Mouse (Mus musculus) embryo, embryonic 9.5 days (tissue): ENCODE measurements around the gene Ankmy1.

Experiments used
- DNase-seq: peaks from one replicate; pipeline ENCODE4 v3.0.0-alpha.2; 2017; ENCODE audit errors: extremely low spot score

The Ankmy1 gene

DNA sequence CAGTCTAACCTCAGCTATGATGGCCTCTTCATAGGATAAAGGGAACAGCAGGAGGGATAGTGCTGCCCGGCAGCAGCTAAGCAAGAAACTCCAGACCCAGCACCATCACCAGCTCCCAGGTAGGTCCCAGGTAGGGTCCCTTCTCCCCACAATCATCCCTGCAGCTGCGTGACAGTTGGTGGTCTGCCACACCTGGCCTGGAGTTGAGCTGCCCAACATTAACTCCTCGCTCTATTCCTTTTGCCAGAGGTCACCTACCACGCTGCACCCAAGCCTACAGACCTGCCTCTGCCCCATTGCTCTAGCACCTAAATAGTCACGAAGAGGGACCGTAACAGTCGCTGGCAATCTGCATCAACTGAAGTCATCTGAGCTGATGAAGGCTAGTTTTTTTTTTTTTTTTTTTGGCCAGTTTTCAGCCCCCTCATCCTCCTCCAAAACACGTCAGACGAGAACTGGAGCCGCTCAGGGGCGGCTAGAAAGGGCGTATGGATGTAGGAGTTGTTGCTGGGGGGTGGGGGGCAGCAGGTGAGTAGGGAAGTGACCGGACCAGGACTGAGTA is 72.0 kb downstream of the Ankmy1 start:
- DNase-seq = no peak

DNA sequence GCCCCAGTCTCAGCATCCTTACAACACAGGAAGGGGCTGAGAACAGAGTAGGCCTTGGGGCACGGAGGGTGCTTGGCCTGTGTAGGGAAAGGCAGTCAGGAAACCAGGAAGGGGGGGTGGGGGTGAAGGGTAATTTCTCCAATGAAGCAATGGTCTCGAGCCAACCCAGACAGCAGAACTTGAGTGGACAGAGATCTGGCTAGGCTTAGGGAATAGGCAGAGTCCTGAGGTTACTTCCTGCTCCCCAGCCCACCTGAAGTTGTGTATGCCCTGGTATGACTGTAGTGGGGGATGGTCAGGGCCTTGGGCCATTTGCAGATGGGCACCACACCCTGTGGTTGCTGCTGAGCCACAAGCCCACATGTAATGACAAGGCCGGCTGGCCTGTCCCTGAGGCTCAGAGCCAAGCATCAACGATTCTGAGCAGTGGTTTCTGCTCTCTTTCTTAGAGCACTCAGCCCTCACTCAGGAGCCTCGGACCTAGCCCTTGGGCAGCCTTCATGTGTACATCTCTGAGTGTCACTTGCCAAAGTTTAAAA is 86.9 kb downstream of the Ankmy1 start:
- no peak for DNase-seq

DNA sequence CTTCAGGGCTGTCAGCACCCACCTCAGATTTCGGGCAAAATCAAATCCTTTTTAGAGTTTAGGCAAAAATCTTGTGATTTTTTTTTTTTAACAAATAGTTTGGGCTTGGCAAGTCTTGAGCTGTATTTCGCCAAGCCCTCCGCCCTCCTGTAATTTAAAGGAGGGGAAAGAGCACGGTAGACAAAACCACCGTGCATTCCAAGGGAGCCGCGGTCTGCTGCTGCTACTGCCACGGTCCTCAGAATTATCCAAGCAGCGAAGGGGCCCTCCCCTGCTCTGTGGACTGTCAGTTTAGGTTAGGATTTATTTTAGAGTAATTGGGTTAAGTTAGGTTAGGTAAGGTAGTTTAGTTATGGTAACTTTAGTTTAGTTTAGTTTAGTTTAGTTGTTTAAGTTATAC is 87.6 kb downstream of the Ankmy1 start:
- DNase-seq = no peak

DNA sequence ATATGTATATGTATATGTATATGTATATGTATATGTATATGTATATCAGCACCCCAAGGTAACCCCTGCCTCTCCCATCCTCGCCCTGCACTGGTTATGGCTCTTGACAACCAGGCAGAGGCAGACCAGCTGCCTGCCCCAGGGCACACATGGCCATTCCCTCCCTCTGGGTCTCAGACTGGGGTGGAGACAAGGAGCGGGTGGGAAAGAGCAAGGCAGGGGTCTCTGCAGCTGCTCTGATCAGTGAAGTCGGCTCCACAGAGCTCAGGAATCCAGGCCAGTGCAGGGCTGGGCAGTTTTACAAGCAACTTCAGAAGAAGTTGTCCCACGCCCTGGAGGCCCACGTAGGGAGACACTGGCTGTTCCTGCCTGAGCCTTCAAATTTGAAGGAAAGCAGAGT is 88.4 kb downstream of the Ankmy1 start:
- no peak for DNase-seq
